Mouse (Mus musculus): ENCODE results near the gene Capzb. TPM values are rescaled to one million over a fixed set of nuclear protein-coding genes. Genes with fewer than 3 reads are reported as not detected.
A peak's percentile ranks its signal among the peaks of the same experiment; 100 is the strongest.

The Capzb gene
- polyA plus RNA-seq (2012; rRNA removed), result 213 and 238 TPM in 2 replicates

- peak; percentile 78 for DNase-seq (ENCODE audit: low read depth, low spot score)
- WGBS, result 1% methylated on average over 64 of the region's 69 CpGs
These were observed at the start of gene Capzb for GRCm38 (mm10) chr4:139192499-139193175. Gene Capzb (plus strand): TSS chr4:139192899.

GRCm38 (mm10) chr4:139142985-139143384 lies 49.7 kb upstream of the Capzb start:
- WGBS, result 50% methylated on average over 9 of the region's 9 CpGs
- DNase-seq (ENCODE audit: low read depth, low spot score), result no peak

- 95% methylated on average over 4 of the region's 4 CpGs for WGBS
- no peak for DNase-seq (ENCODE audit: low read depth, low spot score)
These were observed 48.1 kb upstream of the Capzb start for GRCm38 (mm10) chr4:139144577-139144976.

DNA sequence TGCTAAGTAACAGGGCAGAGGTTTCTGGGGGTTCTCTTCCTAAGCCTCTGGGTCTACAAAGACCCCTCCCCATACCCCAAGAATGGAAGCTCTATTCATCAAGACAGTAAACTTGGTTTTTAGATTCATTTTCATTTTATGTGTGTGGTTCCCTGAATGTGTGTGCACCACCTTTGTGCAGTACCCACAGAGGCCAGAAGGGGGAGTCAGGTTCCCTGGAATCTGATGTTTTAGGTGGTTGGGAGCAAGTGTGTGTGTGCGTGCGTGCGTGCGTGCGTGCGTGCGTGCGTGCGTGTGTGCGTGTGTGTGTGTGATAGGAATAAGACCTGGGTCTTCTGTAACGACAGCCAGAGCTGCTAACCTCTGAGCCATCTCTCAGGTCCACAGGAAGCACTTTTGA lies 47.5 kb upstream of the Capzb start:
- 93% methylated on average over 11 of the region's 11 CpGs for WGBS
- DNase-seq (ENCODE audit: low read depth, low spot score), result no peak

DNA sequence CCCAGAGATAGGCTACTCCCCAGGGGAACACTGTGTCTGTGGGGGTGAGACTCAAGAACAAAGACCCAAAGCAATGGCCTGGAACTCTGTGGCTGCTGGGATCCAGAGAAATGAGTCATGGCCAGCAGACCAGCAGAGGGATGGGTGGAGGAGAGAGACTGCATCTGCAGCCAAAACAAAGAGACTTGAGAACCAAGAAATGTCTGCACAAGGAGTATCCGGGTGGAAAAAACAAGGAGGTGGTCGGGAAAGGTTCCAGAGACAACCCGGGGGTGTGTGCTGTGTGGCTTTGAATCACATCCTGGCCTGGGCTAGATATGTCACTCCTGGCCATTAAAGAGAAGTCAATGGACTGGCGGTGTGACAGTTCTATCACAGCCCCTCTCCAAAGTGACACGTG lies 45.9 kb upstream of the Capzb start:
- DNase-seq (ENCODE audit: low read depth, low spot score), result no peak
- 57% methylated on average over 5 of the region's 5 CpGs for WGBS

GRCm38 (mm10) chr4:139151370-139151769 lies 41.3 kb upstream of the Capzb start:
- DNase-seq (ENCODE audit: low read depth, low spot score), result no peak
- WGBS, result 73% methylated on average over 6 of the region's 6 CpGs

GRCm38 (mm10) chr4:139154576-139155307 lies 38.0 kb upstream of the Capzb start:
- 55% methylated on average over 20 of the region's 20 CpGs for WGBS
- DNase-seq (ENCODE audit: low read depth, low spot score), result no peak

- 82% methylated on average over 6 of the region's 6 CpGs for WGBS
These were observed 36.2 kb upstream of the Capzb start for GRCm38 (mm10) chr4:139156538-139156937.

GRCm38 (mm10) chr4:139158350-139158749 lies 34.3 kb upstream of the Capzb start:
- no peak for DNase-seq (ENCODE audit: low read depth, low spot score)
- 59% methylated on average over 14 of the region's 14 CpGs for WGBS

More at GRCm38 (mm10) chr4:139156538-139156937, 36.2 kb upstream of the Capzb start:
- DNase-seq (ENCODE audit: low read depth, low spot score), result no peak

DNA sequence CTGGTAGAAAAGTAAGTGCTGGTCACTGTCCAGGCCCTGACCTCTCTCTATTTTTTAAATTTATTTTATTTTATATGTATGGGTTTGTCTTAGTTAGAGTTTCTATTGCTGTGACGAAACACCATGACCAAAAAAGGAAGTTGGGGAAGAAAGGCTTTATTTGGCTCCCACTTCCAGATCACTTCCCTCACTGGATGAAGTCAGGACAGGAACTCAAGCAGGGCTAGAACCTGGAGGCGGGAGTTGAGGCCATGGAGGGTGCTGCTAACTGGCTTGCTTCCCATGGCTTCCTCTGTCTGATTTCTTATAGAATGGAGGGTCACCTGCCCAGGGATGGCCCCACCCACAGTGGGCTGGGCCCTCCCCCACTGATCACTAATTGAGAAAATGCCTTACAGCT lies 31.6 kb upstream of the Capzb start:
- 79% methylated on average over 2 of the region's 2 CpGs for WGBS
- no peak for DNase-seq (ENCODE audit: low read depth, low spot score)

DNA sequence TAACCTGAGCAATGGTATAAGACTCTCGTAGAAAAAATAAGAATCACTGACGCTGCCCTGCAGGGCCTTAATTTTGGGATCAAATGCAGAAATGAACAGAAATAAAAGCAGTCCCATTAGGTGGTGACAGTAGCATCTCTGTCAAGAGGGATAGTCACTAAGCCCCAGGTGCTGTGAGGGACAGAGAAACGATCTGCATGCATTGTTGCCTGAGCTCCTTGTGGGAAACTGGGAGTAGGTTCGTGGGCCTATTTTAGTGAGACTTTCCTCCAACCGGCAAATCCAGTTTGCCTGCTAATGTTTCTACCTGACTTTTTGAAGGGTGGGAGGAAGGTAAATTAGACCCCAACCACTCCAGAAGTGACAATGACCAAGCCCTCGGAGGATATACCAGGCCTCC lies 28.6 kb upstream of the Capzb start:
- no peak for DNase-seq (ENCODE audit: low read depth, low spot score)
- 89% methylated on average over 6 of the region's 6 CpGs for WGBS

DNA sequence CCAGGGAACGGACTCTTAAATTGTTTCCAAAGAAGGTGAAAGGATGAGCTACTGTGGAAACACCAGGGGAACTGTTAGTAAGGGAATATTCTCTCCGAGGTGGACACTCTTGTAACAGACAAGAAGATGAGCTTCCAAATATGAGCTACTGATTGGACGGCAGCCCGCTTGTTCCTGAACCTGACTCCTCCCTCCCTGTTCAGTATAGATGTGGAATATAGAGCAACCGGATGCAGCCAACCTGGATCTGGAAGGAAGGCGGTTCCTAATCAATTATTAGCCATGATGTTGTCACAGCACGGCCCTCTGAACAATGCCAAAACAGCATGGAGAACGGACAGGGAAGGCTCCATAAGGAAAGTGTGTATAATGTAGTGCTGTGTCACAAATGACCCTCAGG lies 27.4 kb upstream of the Capzb start:
- no peak for DNase-seq (ENCODE audit: low read depth, low spot score)
- 76% methylated on average over 8 of the region's 8 CpGs for WGBS

GRCm38 (mm10) chr4:139166244-139166643 lies 26.5 kb upstream of the Capzb start:
- DNase-seq (ENCODE audit: low read depth, low spot score), result no peak
- 75% methylated on average over 8 of the region's 8 CpGs for WGBS

DNA sequence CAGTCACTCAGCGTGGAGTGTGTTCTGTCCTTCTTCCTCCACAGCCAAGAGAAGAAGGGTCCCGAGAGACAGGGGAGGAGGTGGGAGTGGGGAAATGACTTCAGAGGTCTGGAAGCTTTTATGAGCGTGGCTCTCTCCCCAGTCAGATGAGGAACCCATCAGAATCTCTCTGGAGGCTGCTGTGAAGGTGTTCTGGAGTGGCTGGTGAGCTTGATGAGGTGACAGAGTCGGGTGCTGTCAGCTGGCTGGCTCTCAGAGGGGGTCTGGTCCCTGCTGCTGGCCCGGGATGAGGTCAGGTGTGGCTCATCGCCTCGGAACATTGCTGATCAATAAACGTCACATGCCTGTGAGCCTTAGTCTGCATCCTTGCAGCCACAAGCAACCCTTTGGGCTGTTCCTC lies 25.6 kb upstream of the Capzb start:
- WGBS, result 80% methylated on average over 8 of the region's 8 CpGs
- no peak for DNase-seq (ENCODE audit: low read depth, low spot score)

DNA sequence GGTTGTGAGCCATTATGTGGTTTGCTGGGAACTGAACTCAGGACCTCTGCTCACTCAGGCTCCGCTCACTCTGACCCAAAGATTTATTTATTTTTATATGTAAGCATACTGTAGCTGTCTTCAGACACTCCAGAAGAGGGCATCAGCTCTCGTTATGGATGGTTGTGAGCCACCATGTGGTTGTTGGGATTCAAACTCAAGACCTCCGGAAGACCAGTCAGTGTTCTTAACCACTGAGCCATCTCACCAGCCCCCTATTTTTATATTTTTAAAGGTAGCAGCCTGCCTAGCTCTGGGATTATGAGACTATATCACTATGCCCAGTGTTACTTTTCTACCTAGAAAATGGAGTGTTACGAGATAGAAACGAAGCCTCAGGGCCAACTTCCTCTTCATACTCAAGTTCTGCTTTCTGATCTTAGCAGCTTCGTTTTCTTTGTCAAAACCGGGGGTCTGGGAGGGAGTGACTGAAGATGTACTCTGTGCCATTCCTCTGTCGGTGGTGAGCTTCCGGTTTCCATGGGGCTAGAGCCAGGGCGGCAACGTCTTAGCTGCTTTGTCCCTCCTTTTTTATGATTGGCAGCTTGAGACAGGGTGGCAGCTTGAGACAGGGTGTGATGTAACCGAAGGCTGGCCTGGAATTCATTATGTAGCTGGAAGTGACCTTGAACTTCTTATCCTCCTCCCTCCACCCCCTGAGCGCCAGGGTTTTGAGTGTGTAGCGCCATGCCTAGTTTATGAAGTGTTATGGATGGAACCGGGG lies 23.5 kb upstream of the Capzb start:
- 55% methylated on average over 15 of the region's 15 CpGs for WGBS
- no peak for DNase-seq (ENCODE audit: low read depth, low spot score)

- DNase-seq (ENCODE audit: low read depth, low spot score), result no peak
- 86% methylated on average over 12 of the region's 12 CpGs for WGBS
These were observed 22.9 kb upstream of the Capzb start for GRCm38 (mm10) chr4:139169748-139170279.

DNA sequence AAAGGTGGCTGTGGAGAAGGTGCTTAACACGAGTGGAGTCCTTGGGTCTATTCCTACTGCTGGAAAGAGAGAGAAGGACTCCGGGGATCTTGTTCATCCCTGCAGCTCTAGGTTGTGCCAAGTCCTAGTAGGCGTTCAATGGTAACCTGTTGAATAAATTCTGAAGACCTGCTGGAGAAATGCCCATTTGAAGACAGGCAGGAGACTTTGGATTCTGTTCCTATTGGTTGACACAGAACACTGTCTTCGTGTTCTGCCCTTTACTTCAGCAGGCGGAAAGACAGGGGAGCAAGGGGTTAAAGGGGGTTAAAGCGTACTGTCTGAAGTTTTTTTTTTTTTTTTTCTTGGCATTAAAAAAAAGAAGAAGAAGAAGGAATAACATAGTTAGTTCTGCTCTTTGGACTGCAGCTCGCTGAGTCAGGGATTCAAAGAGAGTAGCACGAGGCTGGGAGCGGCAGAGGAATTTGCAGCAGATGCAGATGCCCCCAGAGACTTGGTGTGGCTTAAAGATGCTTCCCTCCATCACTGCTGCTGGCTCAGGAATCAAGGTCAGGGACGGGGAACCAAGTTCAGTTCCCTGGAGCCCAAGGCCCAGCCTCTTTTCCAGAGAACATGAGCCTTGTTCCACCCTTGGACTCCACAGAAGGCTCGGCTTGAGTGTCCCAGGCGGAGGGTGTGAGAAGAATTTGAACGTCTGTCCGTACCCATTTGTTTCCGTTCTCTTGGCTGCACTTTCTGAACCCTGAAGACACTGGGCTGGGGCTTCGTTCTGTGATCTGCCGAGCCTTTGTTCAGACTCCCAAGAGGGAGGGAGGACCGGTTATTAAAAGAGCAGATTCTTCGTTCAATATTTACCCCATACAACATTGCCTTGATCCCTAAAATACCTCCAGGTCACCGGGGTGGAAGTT lies 17.4 kb upstream of the Capzb start:
- WGBS, result 33% methylated on average over 20 of the region's 20 CpGs
- DNase-seq (ENCODE audit: low read depth, low spot score), result no peak

DNA sequence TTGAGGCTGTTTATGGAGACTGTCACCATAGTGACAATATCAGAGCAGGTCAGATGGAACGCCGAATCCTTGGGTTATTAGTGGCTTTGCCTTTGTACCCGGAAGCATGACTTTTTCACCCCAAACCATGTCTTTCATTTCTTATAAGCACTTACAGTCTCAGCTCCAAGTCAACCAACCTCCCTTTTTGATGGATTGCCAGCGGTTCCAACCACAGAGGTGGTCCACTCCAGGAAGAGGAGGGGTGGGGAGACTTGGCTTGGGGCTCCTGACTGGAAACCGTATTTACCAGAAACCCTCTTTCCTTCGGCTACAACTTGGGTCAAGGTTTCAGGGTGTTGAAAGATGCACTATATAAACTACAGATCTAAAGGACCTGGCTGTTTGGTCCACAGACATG lies 16.7 kb upstream of the Capzb start:
- WGBS, result 38% methylated on average over 6 of the region's 6 CpGs
- no peak for DNase-seq (ENCODE audit: low read depth, low spot score)

DNA sequence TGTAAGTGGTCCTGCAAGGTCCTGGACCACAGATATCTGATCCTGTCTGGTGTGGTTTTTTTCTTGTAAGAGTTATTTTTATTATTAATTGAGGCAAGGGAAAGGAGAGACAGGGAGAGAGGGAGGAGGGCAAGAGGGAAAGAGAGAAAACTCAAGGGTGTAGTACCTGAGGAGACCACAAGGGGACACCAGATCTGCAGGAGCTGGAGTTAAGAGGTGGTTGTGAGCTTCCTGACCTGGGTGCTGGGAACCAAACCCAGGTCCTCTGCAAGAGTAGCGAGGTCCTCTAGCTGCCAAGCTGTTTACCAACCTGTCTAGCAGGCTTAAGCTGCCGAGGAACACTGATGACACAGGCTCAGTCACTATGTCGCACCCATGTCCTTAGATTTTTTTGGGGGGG lies 14.8 kb upstream of the Capzb start:
- 99% methylated on average over 3 of the region's 3 CpGs for WGBS
- no peak for DNase-seq (ENCODE audit: low read depth, low spot score)

Data from large intestine, adult 2 months (tissue).